In genomic region chr11:8686501-8686900, GRCm38 (mm10) we compare ENCODE assay signal across 26 mouse cellular contexts. TPM values are rescaled to one million over a fixed set of nuclear protein-coding genes. Genes with fewer than 3 reads are reported as not detected.
A peak's percentile ranks its signal among the peaks of the same experiment; 100 is the strongest.
DNase-seq lines count a peak whose midpoint lies in the region; ATAC-seq and TF ChIP-seq lines count a peak whose summit lies in the region.
"Had no signal": no experiment of that assay in that cellular context is flagged by ENCODE, and none has a peak within 500 bp of the region (broad histone marks: within the 10 kb centered on the region; RNA-seq: fewer than 3 reads in every experiment).

No protein-coding gene starts in this region.

- H3K4me2 ChIP-seq in intestine, embryonic 15.5 days (replicated peaks) = no peak overlapping the region
- H3K4me2 ChIP-seq in intestine, postnatal 0 days (replicated peaks; ENCODE audit: low read depth) = no peak overlapping the region
- no peak overlapping the region for H3K4me2 ChIP-seq in intestine, embryonic 16.5 days (ENCODE audit: low read depth, low read length)
- H3K4me2 ChIP-seq in midbrain, embryonic 11.5 days = no peak overlapping the region
- H3K4me2 ChIP-seq: embryonic facial prominence, embryonic 12.5 days; embryonic facial prominence, embryonic 15.5 days; forebrain, embryonic 12.5 days had no signal

- H3K9me3 ChIP-seq in intestine, embryonic 15.5 days = no peaks in the 10 kb centered on the region
- H3K9me3 ChIP-seq in intestine, postnatal 0 days (ENCODE audit: control insufficient read depth) = no peaks in the 10 kb centered on the region
- no peaks in the 10 kb centered on the region for H3K9me3 ChIP-seq in intestine, embryonic 16.5 days (ENCODE audit: control insufficient read depth, low read length)
- no peaks in the 10 kb centered on the region for H3K9me3 ChIP-seq in midbrain, embryonic 11.5 days (ENCODE audit: control insufficient read depth, low read length)
- H3K9me3 ChIP-seq: embryonic facial prominence, embryonic 12.5 days; embryonic facial prominence, embryonic 15.5 days; forebrain, embryonic 10.5 days; forebrain, embryonic 12.5 days; G1E had no signal

- TF ChIP-seq CTCF in intestine, postnatal 0 days (IDR thresholded peaks at IDR 0.05; ENCODE audit: low read depth) = no peak

- H3K36me3 ChIP-seq in intestine, embryonic 15.5 days = no peaks in the 10 kb centered on the region
- H3K36me3 ChIP-seq in intestine, postnatal 0 days (ENCODE audit: control insufficient read depth, insufficient read depth) = no peaks in the 10 kb centered on the region
- no peaks in the 10 kb centered on the region for H3K36me3 ChIP-seq in intestine, embryonic 16.5 days (ENCODE audit: control insufficient read depth, insufficient read depth, low read length)
- no peaks in the 10 kb centered on the region for H3K36me3 ChIP-seq in midbrain, embryonic 11.5 days (ENCODE audit: control insufficient read depth, insufficient read depth, low read length)
- H3K36me3 ChIP-seq: embryonic facial prominence, embryonic 12.5 days; embryonic facial prominence, embryonic 15.5 days; forebrain, embryonic 10.5 days; forebrain, embryonic 12.5 days; G1E had no signal

- H3K9ac ChIP-seq in intestine, embryonic 15.5 days = no peak overlapping the region
- no peak overlapping the region for H3K9ac ChIP-seq in intestine, postnatal 0 days (ENCODE audit: low read depth, low read length)
- H3K9ac ChIP-seq in intestine, embryonic 16.5 days (ENCODE audit: low read depth, low read length) = no peak overlapping the region
- H3K9ac ChIP-seq in midbrain, embryonic 11.5 days (ENCODE audit: low read length) = no peak overlapping the region
- H3K9ac ChIP-seq: embryonic facial prominence, embryonic 12.5 days; embryonic facial prominence, embryonic 15.5 days; forebrain, embryonic 12.5 days had no signal

- DNase-seq in left cerebral cortex, adult 9 months (ENCODE audit: low spot score in 2 of 2) = no peak
- no peak for DNase-seq in midbrain, embryonic 11.5 days (ENCODE audit: low spot score, missing footprints)
- DNase-seq: adrenal gland, adult 8-10 months; adrenal gland, postnatal 14 days; adrenal gland, postnatal 36 days; B cell, adult 2 months; cerebellum, adult 11-12 months; cerebellum, adult 2 months; cerebellum, adult 9-11 months; cerebellum, postnatal 14 days; cerebellum, postnatal 36 days; embryo, embryonic 11 days had no signal

- no peaks in the 10 kb centered on the region for H3K27me3 ChIP-seq in intestine, embryonic 15.5 days (replicated peaks)
- no peaks in the 10 kb centered on the region for H3K27me3 ChIP-seq in intestine, postnatal 0 days (replicated peaks; ENCODE audit: control insufficient read depth, insufficient read depth, low read length)
- no peaks in the 10 kb centered on the region for H3K27me3 ChIP-seq in intestine, embryonic 16.5 days (replicated peaks; ENCODE audit: control insufficient read depth, insufficient read depth, low read length)
- no peaks in the 10 kb centered on the region for H3K27me3 ChIP-seq in midbrain, embryonic 11.5 days (ENCODE audit: control insufficient read depth, insufficient read depth, low read length)
- H3K27me3 ChIP-seq: embryonic facial prominence, embryonic 12.5 days; embryonic facial prominence, embryonic 15.5 days; Patski had no signal

- H3K4me1 ChIP-seq in intestine, embryonic 15.5 days (replicated peaks) = 0 out of 2 replicates have a peak, but pooled peaks cover 7% of the 10 kb centered on the region
- no peaks in the 10 kb centered on the region for H3K4me1 ChIP-seq in intestine, postnatal 0 days (replicated peaks; ENCODE audit: control insufficient read depth, insufficient read depth, low read length)
- peaks cover 11% of the 10 kb centered on the region; the same call in 1 of the 2 replicates for H3K4me1 ChIP-seq in intestine, embryonic 16.5 days (ENCODE audit: control insufficient read depth, insufficient read depth, low read length)
- H3K4me1 ChIP-seq in midbrain, embryonic 11.5 days (ENCODE audit: control insufficient read depth, insufficient read depth, low read length) = peaks cover 2% of the 10 kb centered on the region; the same call in 1 of the 2 replicates

- WGBS in intestine, embryonic 15.5 days = 53% methylated on average over 3 of the region's 3 CpGs
- 44% methylated on average over 3 of the region's 3 CpGs for WGBS in intestine, postnatal 0 days
- WGBS in intestine, embryonic 16.5 days = 58% methylated on average over 3 of the region's 3 CpGs
- 85% methylated on average over 3 of the region's 3 CpGs for WGBS in midbrain, embryonic 11.5 days

- peak; percentile 65 for ATAC-seq in intestine, embryonic 15.5 days
- ATAC-seq in intestine, postnatal 0 days = no peak
- peak; percentile 70 for ATAC-seq in intestine, embryonic 16.5 days
- ATAC-seq in midbrain, embryonic 11.5 days (ENCODE audit: low FRiP score) = no peak
- ATAC-seq: activated CD4-positive, CD25-positive, alpha-beta regulatory T cell, adult 4 months; CD4-positive, CD25-positive, alpha-beta regulatory T cell, adult 4 months; forebrain, embryonic 14.5 days; forebrain, embryonic 16.5 days had no signal

- no peak overlapping the region for H3K27ac ChIP-seq in intestine, embryonic 15.5 days
- H3K27ac ChIP-seq in intestine, postnatal 0 days (ENCODE audit: low read depth, low read length) = no peak overlapping the region
- H3K27ac ChIP-seq in intestine, embryonic 16.5 days (ENCODE audit: low read length) = no peak overlapping the region
- no peak overlapping the region for H3K27ac ChIP-seq in midbrain, embryonic 11.5 days (ENCODE audit: low read depth, low read length)
- H3K27ac ChIP-seq: embryonic facial prominence, embryonic 12.5 days; embryonic facial prominence, embryonic 15.5 days; forebrain, embryonic 10.5 days; forebrain, embryonic 12.5 days had no signal

- H3K4me3 ChIP-seq in intestine, embryonic 15.5 days (replicated peaks) = no peak overlapping the region
- H3K4me3 ChIP-seq in intestine, postnatal 0 days (ENCODE audit: low read depth, low read length) = no peak overlapping the region
- no peak overlapping the region for H3K4me3 ChIP-seq in intestine, embryonic 16.5 days (ENCODE audit: low read length)
- H3K4me3 ChIP-seq in midbrain, embryonic 11.5 days (ENCODE audit: low read depth, low read length) = no peak overlapping the region
- H3K4me3 ChIP-seq: embryonic facial prominence, embryonic 12.5 days; embryonic facial prominence, embryonic 15.5 days; erythroblast, embryonic 14.5 days; forebrain, embryonic 10.5 days; forebrain, embryonic 12.5 days had no signal

RNA-seq across cellular contexts. Expression of gene Tns3, which starts 22.2 kb away (rescaled TPM):
- polyA plus RNA-seq in intestine, embryonic 15.5 days (2015; fragmentation: Nextera tagmentation; extraction: Ambion mirVana) = 21.1 and 22.9 TPM in 2 replicates
- 10.5 and 11.4 TPM in 2 replicates for polyA plus RNA-seq in intestine, postnatal 0 days (2015; fragmentation: Nextera tagmentation; extraction: Ambion mirVana)
- 18.7 and 21.0 TPM in 2 replicates for polyA plus RNA-seq in intestine, embryonic 16.5 days (2015; fragmentation: Nextera tagmentation; extraction: Ambion mirVana)
- polyA plus RNA-seq in midbrain, embryonic 11.5 days (2014; fragmentation: Nextera tagmentation; extraction: Ambion mirVana) = 4.9 and 5.0 TPM in 2 replicates
- polyA plus RNA-seq: G1E had no signal

Comparison
In these comparisons a context has a peak if more than half of its experiments do, and no peak if none do; other contexts are left out.
1. ATAC-seq: peak in intestine, embryonic 15.5 days (single experiment) and intestine, embryonic 16.5 days (single experiment); none in intestine, postnatal 0 days (single experiment) and midbrain, embryonic 11.5 days (single experiment).